Mouse (Mus musculus): ENCODE data around the gene Metap1d. TPM values are rescaled to one million over a fixed set of nuclear protein-coding genes. Genes with fewer than 3 reads are reported as not detected.

Gene Metap1d
- total RNA-seq, 1 experiment from 2014 or later, result 34.2 TPM

DNA sequence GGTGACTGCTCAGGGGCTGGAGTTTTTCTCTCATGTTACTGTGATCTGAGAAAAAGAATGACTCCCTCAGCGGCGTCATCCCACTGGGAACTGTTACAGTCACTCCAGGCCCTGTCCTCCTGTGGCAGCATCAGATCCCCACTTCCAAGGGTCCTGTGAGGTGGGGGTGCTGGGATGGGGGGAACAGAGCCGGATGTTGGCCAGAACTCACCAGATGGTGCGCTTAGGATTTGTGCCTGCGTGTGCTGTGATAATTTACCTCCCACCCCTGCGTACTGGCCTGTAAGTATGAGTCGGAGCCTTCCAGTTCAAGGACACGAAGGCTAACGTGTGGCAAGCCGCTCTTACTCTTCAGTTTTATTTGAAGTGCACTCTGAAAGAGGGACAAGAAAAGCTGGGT is 22.2 kb downstream of the Metap1d start:
- no peak for DNase-seq

DNA sequence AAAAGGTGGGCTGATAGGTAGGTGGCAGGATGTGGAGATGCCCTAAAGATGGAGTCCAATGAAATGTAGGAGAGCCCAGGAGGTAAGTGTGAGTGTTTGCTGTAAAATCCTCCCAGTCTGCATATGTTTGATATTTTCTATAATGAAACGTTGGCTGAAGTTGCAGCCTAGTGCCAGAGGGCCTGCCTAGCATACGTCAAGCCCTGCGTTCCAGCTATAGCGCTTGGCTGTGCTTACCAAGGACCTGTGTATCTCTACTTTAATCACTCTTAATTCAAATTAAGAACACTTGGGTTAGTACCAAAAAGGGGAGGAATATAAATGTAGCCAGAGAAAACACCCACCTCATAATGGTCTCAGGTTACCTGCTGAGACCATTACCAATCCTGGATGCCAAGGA is 22.7 kb downstream of the Metap1d start:
- no peak for DNase-seq

- DNase-seq, result no peak
Observed at GRCm38 (mm10) chr2:71477787-71478186, 24.7 kb downstream of the Metap1d start.

DNA sequence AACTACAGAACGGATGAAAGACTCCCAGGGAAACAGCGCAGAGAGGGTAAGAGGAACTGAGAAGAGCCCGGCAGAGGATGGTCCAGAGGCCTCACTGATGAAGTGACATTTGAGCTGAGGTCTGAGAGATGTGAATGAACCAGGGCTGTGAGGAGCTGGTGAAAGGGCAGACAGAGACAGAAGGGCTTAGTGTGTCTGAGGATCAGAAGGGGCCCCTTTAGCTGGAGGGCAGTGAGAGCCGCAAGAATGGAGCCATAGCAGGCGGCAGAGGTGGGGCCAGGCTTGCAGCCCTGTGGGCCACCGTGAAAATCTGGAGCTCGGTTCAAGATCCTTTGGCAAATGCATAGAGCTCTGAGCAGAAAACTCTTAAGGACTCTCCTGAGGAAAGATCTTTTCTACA is 26.8 kb downstream of the Metap1d start:
- no peak for DNase-seq

- DNase-seq, result no peak
Observed at GRCm38 (mm10) chr2:71481825-71482224, 28.7 kb downstream of the Metap1d start.

DNA sequence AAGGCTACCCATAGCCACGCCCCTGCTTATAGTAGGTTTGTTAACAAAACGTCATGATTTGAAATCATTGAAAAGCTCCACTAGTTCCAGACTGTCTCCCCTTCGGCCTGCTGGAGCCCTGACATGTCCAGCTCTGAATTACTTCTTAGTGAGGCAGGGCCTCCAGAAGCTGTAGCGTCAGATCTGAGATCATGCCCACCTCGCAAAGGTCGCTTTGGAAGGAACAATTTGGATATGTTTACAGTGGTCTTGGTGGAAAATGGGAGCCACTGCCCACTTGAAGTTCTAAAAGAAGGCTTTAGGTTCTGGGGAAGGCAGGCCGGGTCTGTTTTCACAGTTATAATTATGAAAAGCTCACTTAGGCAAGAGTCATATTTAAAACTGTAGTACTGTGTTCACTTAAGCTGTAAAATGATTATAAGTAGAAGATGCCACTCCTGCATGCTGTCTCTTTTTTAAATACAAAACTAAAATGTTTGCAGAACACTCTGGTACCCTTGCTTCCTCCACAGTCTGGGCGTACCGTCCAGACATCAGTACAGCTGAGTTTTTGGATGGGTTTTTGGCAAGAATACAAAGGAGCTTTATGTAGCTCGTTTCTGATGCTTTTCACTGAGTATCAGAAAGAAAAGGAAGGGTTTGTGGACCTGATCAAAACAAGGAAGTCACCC is 30.1 kb downstream of the Metap1d start:
- no peak for DNase-seq

DNA sequence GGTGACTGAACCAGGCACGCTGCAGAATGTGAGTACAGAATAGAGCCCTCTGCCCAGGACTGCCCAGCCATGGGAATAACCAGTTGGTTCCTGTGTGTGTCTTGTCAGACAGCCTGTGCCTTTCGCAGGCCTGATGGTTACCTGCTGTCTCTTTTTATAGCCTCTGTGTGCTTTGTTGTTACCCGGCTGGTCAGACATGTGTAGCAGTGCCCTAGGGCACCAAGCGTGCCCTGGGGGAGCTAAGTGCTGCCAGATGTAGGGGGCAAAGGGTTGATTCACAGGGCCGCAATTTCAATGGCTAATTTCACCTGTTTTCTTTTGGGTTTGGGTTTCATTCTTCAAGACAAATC is 30.6 kb downstream of the Metap1d start:
- no peak for DNase-seq

DNA sequence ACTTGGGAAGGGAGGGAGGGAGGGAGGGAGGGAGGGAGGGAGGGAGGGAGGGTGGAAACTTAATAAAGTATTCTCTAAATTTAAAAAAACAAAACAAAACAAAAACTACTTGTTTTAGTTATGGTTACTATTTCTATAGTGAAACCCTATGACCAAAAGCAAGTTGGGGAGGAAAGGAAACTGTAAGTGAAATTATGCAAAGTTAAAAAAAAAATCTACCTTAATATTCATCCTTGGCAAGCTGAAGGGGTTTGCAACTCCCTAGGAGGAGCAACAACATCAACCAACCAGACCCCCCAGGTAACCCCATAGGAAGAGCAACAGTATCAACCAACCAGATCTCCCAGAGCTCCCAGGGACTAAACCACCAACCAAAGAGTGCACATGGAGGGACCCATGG is 38.2 kb downstream of the Metap1d start:
- no peak for DNase-seq

DNA sequence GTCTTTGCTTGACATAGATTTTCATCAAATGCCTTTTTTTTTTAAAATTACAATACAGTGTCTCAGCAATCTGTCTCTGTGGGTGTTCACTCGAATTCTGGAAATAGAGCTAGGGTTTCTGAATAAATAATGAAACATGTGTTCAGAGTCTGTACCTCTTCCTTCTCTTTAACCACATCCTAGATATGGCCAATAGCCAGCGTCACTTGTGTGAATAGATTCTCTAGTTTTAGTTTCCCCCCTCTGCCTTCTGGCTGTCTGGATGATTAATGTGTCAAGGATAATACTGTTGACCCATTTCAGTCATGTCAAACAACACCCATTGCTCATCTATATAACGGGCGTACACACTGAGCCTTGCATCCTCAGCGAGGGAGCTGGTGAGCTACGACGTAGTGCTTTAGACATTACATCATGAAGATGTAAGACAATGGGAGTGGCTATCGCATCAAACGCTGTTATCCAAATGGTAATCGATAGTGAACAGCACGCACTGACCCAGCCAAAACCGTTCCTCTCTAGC is 40.1 kb downstream of the Metap1d start:
- no peak for DNase-seq

DNA sequence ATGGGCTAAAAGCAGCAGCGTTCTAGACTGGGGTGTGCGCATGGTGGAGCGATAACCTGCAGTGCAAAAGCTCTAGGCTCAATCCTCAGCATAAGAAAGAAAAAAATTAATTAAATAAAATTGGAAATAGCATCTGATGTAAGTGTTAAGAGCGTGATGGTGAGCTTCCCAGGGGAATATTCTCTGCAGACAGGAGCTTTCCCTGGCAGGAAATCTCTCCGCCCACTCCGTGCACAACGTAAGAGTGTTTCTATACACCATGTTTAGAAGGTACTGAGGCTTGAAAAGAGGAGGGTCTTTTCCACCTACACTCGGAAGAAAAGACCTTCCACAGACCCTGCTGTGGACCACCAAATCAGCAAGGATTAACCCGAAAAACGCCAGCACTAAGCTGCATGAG is 41.4 kb downstream of the Metap1d start:
- DNase-seq, result no peak

GRCm38 (mm10) chr2:71494971-71495370 is 41.9 kb downstream of the Metap1d start:
- no peak for DNase-seq

DNA sequence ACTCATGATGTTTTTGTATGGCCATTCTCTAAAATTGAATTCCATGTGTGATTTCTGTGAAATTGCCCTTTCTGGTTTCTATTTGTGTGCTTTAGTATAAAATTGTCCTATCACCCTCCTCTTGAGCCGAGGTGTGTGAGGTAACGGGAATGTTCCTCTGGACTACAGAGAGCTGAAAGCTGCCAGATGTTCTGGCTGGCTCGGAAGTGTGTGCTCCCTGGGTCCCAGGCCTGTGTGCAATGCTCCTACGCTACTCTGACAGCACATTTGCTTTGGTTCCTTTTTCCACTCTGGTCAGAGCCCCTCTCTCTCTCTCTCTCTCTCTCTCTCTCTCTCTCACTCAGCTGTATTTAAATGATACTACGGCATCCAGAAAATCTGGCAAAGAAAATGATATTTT is 44.1 kb downstream of the Metap1d start:
- DNase-seq, result no peak

DNA sequence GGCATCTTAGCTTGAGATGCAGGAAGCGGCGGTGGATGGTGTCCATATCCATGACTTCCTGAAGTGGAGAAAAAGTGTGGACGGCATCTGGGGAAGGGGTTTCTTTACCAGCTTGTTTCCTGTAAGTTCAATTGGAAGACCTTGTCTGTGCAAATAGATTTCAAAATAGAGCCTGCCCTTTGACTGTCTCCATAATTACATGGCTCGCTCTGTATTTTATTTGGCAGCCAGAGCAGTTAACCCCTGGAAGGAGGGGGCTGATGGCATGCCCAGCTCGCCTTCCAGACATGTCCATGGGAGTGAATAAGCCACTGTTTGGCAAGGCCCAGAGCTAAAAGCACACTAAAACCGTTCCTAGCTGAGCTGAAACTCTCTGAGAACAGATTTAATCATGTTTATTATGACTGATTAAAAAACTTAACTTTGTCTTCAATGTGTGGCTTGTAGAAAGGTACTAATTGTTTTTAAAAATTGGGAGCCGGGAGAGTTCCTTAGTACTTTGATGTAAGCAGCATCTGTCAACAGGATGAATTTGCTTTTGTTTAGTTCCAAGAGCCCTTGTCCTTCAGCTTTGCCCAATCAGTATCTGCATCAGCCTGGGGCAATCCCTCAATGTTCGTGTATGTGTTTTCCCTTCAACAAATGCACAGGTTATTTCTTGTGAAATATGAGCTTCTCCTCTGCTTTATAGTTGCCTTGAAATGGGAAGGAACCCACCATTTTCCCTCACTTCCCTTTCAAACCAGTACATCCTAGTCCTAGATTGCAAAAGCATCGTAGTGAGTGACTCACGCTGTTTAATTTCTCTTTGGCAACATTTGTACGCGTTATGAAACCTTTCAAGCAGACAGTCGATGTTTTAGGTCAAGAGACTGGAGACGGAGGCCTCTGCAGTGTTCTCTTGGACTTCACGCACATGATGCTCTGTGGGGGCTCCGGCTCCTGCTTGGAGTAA is 46.5 kb downstream of the Metap1d start:
- no peak for DNase-seq

DNA sequence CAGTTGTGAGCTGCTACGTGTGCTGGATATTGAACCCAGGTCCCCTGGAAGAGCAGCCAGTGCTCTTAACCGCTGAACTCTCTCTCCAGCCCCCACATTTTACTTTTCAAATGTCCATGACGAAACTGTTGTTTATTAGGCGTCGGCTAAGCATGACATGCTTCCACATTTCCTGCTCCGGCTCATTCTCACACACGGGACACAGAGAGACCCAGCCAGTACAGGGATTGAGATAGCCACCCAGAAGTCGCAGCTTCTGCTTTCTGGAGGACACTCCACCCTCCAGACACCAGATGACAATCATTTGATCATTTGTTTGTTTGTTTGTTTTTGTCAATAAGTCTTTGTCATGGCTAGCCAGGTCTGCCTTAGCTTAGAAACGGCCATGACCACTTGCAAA is 51.8 kb downstream of the Metap1d start:
- DNase-seq, result no peak

DNA sequence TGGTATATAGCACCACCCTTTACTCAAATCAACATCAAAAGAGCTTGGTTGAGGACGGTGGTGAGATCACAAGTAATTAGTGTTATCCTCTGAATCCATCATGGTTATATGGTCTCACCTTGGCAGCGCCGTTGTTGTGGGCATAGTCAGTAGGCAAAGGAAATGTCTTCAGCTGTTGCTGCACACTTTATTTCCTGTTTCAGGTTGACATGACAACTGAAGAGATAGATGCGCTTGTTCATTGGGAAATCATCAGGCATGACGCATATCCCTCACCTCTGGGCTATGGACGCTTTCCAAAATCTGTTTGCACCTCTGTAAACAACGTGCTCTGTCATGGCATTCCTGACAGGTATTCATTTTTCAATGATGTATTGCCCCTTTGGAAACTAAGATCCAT is 58.1 kb downstream of the Metap1d start:
- DNase-seq, result no peak

- DNase-seq, result no peak
Observed at GRCm38 (mm10) chr2:71512326-71512725, 59.2 kb downstream of the Metap1d start.

DNA sequence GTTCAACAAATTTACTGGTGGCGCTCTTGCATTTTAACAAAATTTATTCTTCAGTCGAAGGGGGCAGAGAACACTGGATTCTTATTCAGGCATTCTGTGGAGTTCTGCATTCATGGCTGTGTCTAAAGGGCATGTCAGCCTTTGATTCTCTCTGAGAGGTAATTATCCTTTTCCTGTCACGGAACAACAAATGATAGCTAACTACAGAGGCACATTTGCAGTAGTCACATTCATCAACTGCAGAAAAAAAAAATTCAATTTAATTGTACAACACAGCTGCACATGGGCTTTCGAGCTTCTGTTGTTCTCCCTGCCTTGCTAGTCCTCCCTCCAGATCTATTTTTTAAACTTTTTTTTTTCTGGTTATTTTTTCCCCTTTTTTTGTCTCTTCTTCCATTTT is 63.9 kb downstream of the Metap1d start:
- no peak for DNase-seq

GRCm38 (mm10) chr2:71517466-71518099 is 64.5 kb downstream of the Metap1d start:
- DNase-seq, result no peak

DNA sequence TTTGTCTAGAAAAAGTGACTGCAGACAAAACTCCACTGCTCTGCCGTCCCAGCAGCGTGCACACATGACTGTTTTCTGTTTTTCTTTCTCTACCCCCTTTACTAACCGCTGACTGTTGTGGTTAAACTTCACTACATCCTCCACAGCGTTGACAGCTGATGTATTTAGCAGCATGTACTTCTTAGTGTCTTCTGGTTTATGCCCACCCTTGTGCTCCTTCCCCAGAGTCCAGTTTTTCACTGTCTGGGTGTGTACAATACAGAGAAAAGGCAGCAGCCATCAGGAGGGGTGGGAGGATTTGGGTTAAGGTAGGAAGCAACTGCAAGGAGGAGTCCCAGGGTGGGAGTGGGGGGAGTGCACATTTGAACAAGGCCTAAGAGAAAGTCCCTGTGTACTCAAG is 69.8 kb downstream of the Metap1d start:
- no peak for DNase-seq

GRCm38 (mm10) chr2:71523431-71523830 is 70.4 kb downstream of the Metap1d start:
- no peak for DNase-seq

DNA sequence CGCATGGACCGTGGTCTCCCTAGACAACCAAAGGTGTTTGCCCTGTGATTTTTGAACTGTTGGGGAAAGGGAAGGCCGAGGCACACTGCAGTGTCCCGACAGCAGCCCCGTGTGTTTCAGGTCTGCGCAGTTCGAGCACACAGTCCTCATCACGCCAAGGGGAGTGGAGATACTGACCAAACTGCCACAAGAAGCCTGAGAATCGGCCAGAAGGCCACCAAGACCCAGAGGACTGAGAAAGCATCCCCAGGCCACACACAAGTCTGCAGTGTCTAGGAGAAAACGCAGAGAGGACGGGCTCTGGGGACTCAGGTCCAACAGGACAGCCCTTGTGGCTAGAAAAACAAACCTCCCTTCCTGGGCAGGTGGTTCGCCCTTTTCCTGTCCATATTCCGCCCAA is 71.7 kb downstream of the Metap1d start:
- DNase-seq, result no peak

- no peak for DNase-seq
Observed at GRCm38 (mm10) chr2:71526595-71527322, 73.7 kb downstream of the Metap1d start.
